Mouse (Mus musculus) neutrophil, adult 65 days (primary cell): ENCODE data around the gene Enc1. TPM values are rescaled to one million over a fixed set of nuclear protein-coding genes. Genes with fewer than 3 reads are reported as not detected.

Experiments used
- total RNA-seq: library from RNA; stranded (reverse); gene quantifications from 2 replicates; pipeline ENCODE4 v1.2.4, GENCODE M21; 2023

Gene Enc1
- total RNA-seq, result 1.5 and 1.6 TPM in 2 replicates

DNA sequence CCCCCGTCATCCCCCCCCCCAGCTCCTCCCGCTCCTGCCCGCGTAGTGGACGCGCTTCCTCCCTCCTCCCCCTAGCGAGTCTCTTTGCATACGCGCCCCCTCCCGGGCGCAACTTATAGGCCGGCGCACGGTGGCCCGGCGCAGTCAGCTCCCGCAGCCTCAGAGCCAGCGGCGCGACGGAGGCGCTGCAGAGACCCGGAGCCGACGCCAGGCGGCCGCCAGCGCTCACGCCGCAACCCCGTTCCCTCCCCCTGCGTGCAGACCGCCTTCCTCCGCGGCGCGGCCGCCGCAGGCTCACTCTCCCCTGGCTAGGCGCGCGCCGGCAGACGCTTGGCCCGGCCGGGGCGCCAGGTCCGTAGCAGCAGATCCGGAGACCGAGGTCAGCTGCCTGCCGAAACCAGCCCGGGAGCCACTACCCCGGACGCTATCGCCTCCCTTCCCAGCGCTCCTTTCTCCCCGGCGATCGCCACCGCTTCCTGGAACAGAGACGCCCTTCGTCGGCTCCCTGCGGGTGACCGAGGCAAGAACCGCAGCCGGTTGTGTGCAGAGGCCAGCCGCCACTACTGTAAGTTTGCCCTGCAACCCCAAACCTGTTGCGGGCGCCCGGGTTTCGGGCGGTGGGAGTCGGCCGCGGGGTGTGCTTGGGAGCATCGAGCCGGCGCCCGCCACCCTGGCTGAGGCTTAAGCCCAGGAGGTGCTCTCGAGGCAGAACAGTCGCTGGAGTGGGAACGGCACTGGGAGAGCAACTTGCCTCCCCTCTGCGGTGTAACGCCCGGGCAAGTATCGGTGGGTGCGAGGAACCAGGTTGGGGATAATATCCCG, at the start of gene Enc1:
TSS of gene Enc1 (plus strand) at position 141 of the 822 bp plus-strand sequence.

DNA sequence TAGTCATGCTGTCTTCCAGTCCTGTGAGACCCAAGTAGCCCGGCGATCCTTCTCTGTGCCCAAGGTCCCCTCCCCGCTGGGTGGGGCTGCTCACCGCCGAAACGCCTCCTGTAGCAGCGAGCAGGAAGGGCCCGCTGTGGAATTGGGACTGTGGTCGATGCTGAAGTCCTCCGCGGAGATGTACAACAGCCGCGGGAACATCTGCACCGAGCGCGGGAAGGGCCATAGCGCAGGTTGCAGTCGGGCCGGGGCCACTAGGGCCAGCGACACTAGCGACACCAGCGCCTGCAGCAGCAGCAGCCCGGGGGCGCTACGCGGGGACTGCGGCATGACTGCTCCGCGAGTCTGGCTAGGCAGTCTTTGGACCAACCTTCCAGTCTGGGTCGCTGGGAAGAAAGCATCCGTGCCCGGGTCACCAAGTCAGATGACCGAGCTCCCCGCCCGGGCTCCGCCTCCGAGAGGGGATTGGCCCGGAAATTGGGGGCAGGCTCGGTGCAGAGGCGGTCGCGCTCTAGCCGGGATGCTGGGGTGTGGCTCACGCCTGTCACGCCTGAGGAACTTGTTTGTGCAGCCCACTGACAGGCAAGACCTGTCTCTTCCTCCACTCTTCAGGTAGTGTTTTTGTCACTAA, 42.9 kb upstream of the Enc1 start, which contains the start of gene Hexb:
TSS of gene Hexb (minus strand) at position 426 of the 631 bp plus-strand sequence.

Other genes starting within 250 kb of the Enc1 start
- not detected in 2 replicates for gene 1700029F12Rik, start 206.7 kb upstream of the Enc1 start, total RNA-seq
- gene Fam169a, start 173.8 kb upstream of the Enc1 start, total RNA-seq, result not detected in 2 replicates
- 3.6 TPM in 1 of 2 replicates, not detected in the other for gene Gm6169, start 141.9 kb upstream of the Enc1 start, total RNA-seq
- gene Gfm2, start 103.2 kb upstream of the Enc1 start, total RNA-seq, result 8.8 and 10.9 TPM in 2 replicates
- 36.5 and 41.5 TPM in 2 replicates for gene Nsa2, start 103.2 kb upstream of the Enc1 start, total RNA-seq
- gene Hexb, start 42.7 kb upstream of the Enc1 start, total RNA-seq, result 38.9 and 46.9 TPM in 2 replicates